Mouse (Mus musculus): ENCODE data around the gene Myh15. TPM values are rescaled to one million over a fixed set of nuclear protein-coding genes. Genes with fewer than 3 reads are reported as not detected.

Gene Myh15
- total RNA-seq (2023), result not detected

DNA sequence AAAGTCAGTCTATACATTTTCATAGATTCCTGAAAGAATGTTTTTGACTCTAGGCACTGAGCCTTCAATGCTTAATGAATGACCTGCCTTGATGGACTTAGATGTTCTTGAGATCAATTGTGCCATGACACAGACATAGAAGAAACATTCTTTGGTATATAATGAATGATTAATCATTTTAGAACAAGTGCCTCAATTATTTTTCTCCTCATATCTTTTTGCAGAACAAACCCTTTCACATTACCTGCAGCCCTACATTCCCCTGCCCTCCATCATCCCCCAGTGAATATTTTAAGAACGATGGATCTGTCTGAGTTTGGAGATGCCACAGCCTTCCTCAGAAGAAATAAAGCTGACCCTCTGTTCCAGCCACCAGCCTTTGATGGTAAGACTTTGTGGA lies at the start of gene Myh15:
Gene Myh15, plus strand, starts transcription at position 301 of the 400 bp plus-strand sequence.

Other genes with a start within 250 kb of the Myh15 start
- 1 to 10 TPM in 1 of 2 experiments, under 1 TPM in 1; 0.73 to 2.0 TPM for gene Retnlb, start 240.6 kb upstream of the Myh15 start, total RNA-seq (2023)
- not detected for gene Retnla, start 214.9 kb upstream of the Myh15 start, total RNA-seq (2023)
- gene Retnlg, start 184.9 kb upstream of the Myh15 start, total RNA-seq (2023), result over 10,000 TPM in 1 of 2 experiments, 1,000 to 10,000 TPM in 1; 9,336 to 10,029 TPM
- gene Dzip3, start 63.3 kb upstream of the Myh15 start, total RNA-seq (2023), result 1 to 10 TPM; 4.5 to 5.3 TPM
- gene Cip2a, start 63.3 kb upstream of the Myh15 start, total RNA-seq (2023), result 10 to 100 TPM; 32.4 to 36.2 TPM

All from neutrophil, adult 59 days (primary cell).